Mouse (Mus musculus) urinary bladder, postnatal 4 days (tissue): ENCODE results near the gene Tanc1.

Source experiments
- DNase-seq, 2 experiments: peaks; one replicate each; pipeline ENCODE4 v3.0.0; 2021 to 2022; ENCODE audit warnings: low spot score in 2 of 2

The Tanc1 gene

DNA sequence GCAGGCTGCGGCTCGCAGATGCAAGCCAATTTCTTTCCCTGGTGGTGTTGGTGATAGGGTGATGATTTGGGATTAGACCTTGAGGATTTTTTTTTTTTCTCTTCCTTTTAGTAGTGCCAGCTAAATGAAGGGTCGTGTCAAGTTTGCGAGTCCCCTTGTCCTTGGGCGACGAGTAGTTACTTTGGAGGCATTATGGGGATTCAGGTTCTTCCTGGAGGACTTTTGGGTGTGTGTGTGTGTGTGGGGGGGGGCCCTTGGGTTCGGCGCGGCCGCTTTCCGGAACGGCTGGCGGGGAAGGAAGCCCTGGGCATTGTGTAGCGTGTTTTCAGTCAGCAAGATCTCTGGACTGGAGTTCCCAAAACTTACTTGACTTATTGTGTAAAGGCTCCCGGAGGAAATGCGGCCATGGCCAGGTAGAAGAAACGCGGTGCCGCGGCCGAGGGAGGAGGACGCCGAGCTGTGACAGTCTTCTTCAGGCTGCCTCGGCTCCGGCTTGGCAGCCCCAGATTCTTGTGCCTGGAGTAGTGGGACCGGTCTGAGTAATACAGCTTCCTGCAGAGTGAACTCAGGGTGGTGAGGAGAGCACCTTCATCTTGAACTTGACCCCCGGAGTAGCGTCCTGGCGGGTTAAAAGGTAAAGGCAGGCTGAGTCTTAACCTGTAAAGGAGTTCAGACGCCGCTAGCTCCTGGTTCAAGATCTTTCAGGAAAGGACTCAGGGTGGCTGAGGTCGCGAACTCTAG, 1.1 kb downstream of the Tanc1 start:
- peak in 1 of 2 experiments; percentile 25 for DNase-seq

- no peak for DNase-seq
Measured at GRCm38 (mm10) chr2:59613474-59614019, 1.7 kb downstream of the Tanc1 start.

- no peak for DNase-seq
Measured at GRCm38 (mm10) chr2:59616890-59617289, 5.0 kb downstream of the Tanc1 start.

DNA sequence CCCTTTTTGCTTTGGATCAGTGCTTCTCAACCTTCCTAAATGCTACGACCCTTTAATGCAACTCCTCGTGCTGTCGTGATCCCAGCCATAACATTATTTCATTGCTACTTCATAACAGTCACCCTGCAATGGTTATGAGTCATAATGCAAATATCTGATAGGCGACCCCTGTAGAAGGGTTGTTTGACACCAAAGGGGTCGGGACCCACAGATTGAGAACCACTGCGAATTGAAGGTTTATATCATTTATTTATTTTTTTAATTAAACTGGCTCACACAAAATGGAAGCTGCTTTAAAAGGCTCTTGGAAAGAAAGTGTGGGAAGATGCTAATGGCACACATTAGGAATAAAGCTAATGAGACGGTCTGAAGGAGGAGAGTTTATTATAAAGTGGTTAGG, 7.2 kb downstream of the Tanc1 start:
- no peak for DNase-seq

GRCm38 (mm10) chr2:59620601-59621000, 8.8 kb downstream of the Tanc1 start:
- DNase-seq, result no peak

- no peak for DNase-seq
Measured at GRCm38 (mm10) chr2:59622514-59623139, 10.8 kb downstream of the Tanc1 start.

DNA sequence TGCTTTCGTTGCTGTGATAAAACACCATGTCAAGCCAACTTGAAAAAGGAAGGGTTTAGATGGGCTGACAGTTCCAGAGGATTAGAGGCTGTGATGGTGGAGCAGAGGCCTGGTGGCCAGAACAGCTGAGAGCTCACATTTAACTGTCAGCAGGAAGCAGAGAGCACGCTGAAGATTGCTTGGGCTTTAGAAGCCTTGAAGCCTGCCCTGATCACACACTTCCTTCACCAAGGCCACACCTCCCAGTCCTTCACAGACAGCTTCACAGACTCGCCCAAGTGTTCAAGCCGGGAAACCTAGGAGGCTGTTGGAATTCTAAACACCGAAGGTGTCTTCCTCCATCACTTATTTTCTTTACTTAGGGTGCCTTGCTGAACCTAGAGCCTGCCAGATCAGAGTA, 12.0 kb downstream of the Tanc1 start:
- no peak for DNase-seq

GRCm38 (mm10) chr2:59625416-59625815, 13.6 kb downstream of the Tanc1 start:
- DNase-seq, result no peak

- DNase-seq, result no peak
Measured at GRCm38 (mm10) chr2:59625927-59626326, 14.1 kb downstream of the Tanc1 start.

DNA sequence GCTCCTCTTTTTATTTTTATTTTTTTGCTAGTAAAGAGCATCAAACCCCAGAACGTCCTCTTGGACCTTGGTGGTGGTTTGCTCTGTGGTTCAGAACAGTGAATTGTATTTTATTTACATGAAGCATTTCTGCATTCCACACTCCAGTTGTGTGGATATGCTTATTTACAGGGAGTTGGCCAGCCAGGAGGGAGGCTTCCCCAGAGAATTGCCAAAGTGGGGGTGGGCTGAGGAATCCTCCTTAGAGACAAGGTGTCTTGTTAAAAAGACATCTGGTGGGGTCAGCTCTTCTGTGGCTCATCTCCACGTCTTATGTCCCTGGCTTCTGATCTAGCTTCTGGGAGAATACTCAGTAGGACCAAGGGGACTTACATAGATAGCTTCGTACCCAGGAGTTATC, 14.6 kb downstream of the Tanc1 start:
- DNase-seq, result no peak

GRCm38 (mm10) chr2:59627502-59627901, 15.7 kb downstream of the Tanc1 start:
- DNase-seq, result no peak

DNA sequence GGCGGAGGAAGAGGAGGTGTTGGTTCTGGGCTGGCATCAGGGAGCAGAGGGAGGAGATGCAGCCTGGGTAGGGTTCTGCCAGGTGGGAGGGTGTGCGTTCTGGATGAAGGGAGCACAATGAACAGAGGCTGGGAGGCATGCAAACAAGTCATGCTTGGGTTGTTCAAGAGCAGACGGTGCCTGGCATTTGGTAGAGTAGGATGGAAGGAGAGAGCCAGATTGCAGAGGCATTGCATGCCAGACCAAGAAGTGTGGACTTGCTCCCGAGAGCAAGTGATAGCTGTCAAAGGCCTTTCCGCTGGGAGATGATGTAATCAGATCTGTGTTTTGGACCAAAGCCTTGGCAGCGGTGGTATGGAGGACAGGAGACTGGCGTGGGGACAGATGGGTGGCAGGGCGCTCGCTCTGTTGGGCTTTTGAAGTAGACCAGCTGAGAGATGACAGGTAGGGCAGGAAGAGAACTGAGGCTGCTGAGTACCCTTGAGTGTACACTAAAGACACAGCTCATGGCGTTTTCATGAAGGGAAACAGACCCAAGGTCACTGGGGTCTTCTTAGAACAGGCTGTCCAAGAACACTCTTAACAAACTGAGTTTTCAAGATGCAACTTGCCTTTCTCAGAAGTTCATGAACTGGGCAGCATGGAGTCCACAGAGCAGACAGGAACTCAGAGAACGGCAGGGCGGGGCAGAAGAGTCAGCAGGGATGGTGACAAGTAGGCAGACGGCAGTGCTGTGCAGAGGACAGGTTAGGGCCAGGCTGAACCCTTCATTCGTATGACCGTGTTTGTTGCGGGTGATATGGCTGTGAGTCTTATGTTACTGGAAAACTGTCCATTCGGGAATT, 16.4 kb downstream of the Tanc1 start:
- no peak for DNase-seq

GRCm38 (mm10) chr2:59629829-59630228, 18.0 kb downstream of the Tanc1 start:
- no peak for DNase-seq

DNA sequence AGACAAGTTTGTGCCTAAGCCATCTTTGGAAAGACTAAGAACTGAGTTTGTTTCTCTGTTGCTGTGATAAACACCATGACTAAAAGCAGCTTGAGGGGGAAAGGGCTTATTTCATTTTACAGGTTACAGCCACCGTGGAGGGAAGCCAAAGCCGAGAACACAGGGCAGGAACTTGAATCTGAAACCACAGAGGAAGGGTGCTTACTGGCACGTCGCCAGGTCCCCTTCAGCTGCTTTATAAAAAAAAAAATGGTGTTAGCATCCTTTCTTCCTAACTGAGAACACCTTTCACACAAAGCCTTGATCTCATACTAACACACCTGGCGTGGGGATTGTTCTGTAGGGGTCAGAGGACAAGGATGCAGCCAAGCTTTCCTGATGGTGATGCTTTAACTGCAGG, 19.6 kb downstream of the Tanc1 start:
- no peak for DNase-seq

DNA sequence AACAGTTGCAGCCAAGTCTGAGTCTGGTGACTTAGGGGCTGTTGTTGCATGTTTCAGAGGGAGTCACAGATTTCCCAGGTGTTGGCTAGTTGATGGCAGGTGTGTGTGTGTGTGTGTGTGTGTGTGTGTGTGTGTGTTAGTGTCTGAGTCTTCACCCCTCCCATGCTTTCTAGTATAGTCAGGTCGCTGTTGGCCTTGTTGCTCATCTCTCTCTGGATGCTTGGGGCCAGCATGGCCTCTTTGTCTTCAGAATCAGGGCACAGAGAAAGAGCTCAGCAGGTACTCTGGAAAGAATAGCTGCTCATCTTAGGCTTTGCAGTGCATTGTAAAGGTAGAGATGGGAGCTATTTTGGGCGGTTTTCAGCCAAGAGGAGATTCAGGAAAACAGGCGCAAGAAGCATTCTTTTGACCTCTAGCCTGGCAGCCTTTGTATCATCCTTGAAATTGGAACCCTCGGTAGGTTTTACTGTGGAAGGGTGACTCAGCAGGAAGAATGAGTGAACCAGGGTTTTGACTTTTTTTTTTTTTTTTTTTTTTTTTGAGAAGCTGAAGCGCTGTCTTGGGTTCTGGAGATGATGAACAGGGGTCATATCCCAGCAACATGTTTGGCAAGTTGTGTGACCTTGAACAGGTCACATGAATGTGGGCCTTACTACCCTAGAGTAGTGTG, 22.1 kb downstream of the Tanc1 start:
- DNase-seq, result no peak

GRCm38 (mm10) chr2:59637040-59637785, 25.4 kb downstream of the Tanc1 start:
- no peak for DNase-seq

- no peak for DNase-seq
Measured at GRCm38 (mm10) chr2:59642722-59643121, 30.9 kb downstream of the Tanc1 start.

GRCm38 (mm10) chr2:59644816-59645215, 33.0 kb downstream of the Tanc1 start:
- DNase-seq, result no peak

DNA sequence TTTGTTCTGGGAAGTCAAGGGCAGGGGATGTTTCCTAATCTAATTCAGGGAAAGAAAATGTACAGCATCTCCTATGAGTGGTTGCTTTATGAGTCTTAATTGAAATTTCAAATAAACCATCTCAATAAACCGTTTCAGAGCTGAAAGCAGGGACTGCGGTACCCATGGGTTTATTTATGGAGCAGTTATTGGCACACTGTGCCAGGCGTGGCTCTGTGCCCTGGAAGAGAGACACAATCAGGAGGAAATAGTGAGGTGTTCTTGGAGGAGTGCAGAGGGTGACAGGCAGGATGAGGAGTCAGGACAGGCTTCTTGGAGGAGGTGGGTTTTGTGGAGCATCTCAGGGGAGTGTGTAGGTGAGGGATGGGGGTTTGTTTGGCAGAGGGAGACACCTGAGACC, 33.7 kb downstream of the Tanc1 start:
- no peak for DNase-seq

GRCm38 (mm10) chr2:59646740-59647390, 35.0 kb downstream of the Tanc1 start:
- no peak for DNase-seq

DNA sequence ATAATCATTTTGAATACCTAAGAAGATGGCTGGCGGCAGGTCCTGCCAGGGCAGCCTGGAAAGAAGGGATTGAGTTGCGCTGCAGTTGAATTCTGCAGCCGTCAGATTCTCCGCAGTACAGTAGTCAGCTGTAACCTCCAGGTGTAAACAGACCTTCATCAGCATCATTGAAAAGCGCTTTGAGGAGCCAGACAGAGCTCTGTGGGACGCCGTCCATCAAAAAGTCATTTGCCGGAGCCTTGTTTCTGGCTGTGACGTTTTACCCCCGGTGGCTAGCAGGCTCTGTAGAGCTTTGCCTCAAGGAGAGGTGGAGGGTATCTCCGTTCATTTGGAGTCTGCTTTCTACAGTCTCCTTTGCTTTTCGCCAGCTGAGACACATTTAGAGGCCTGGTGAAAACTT, 36.6 kb downstream of the Tanc1 start:
- no peak for DNase-seq
